Mouse (Mus musculus) MEL (cell line): Measurements from ENCODE around the gene Cspg4. TPM values are rescaled to one million over a fixed set of nuclear protein-coding genes. Genes with fewer than 3 reads are reported as not detected.

Experiments
- DNase-seq: peaks from one replicate; pipeline ENCODE4 v3.0.0; 2011; ENCODE audit warnings: low read depth, low spot score
- H3K27ac ChIP-seq: 2 replicates; pipeline ENCODE4 v1.5.1; 2012; ENCODE audit warnings: low read depth, mild to moderate bottlenecking, control low read depth, low read length, moderate library complexity; ENCODE audit not compliant: control insufficient read depth
- H3K27me3 ChIP-seq, 2 experiments: fragments of 150-350 bp in 1 of 2; sonication (generic) in 1 of 2; 2 replicates each; pipeline ENCODE4 v1.6.1; 2012; ENCODE audit warnings: low read length in 2 of 2, mild to moderate bottlenecking in 2 of 2, improper control_type of control experiment in 1 of 2, moderate library complexity in 1 of 2; ENCODE audit not compliant: insufficient read depth in 2 of 2, control insufficient read depth in 1 of 2
- H3K36me3 ChIP-seq, 2 experiments: 2 replicates each; pipeline ENCODE4 v1.6.1; 2012 to 2014; ENCODE audit warnings: low read length in 2 of 2, improper control_type of control experiment in 1 of 2, inconsistent platforms in 1 of 2, mild to moderate bottlenecking in 1 of 2; ENCODE audit not compliant: insufficient read depth in 2 of 2, control insufficient read depth in 1 of 2
- H3K4me1 ChIP-seq, 2 experiments: fragments of 150-350 bp in 1 of 2; sonication (generic) in 1 of 2; 2 replicates each; pipeline ENCODE4 v1.6.1; 2012; ENCODE audit warnings: low read length in 2 of 2, improper control_type of control experiment in 1 of 2, mild to moderate bottlenecking in 1 of 2; ENCODE audit not compliant: insufficient read depth in 2 of 2, control insufficient read depth in 1 of 2
- H3K4me3 ChIP-seq, 2 experiments: fragments of 150-350 bp in 1 of 2; sonication (generic) in 1 of 2; 2 replicates each; pipeline ENCODE4 v1.5.1; 2012; ENCODE audit warnings: low read depth in 2 of 2, low read length in 2 of 2, mild to moderate bottlenecking in 2 of 2, moderate library complexity in 2 of 2, control low read depth in 1 of 2, improper control_type of control experiment in 1 of 2; ENCODE audit not compliant: control insufficient read depth in 1 of 2, insufficient read depth in 1 of 2
- H3K79me2 ChIP-seq: 2 replicates; pipeline ENCODE4 v1.6.1; 2012; ENCODE audit warnings: mild to moderate bottlenecking, low read length, moderate library complexity; ENCODE audit not compliant: control insufficient read depth, poor library complexity, insufficient read depth
- H3K9ac ChIP-seq: 2 replicates; pipeline ENCODE4 v1.6.1; 2012; ENCODE audit warnings: low read depth, mild to moderate bottlenecking, control low read depth, low read length, moderate library complexity; ENCODE audit not compliant: control insufficient read depth, poor library complexity, severe bottlenecking
- H3K9me3 ChIP-seq: fragments of 150-350 bp; sonication (generic); replicated peaks from 2 replicates; pipeline ENCODE4 v1.6.1; 2012; ENCODE audit warnings: mild to moderate bottlenecking, low read length, improper control_type of control experiment, moderate library complexity; ENCODE audit not compliant: insufficient read depth
- BHLHE40 ChIP-seq: IDR thresholded peaks from 2 replicates; pipeline ENCODE4 v1.6.1; 2012; ENCODE audit warnings: low read depth, mild to moderate bottlenecking, inconsistent platforms, low read length, improper control_type of control experiment, borderline replicate concordance
- CHD2 ChIP-seq: IDR thresholded peaks from 2 replicates; pipeline ENCODE4 v1.6.1; 2011; ENCODE audit warnings: low read length, improper control_type of control experiment
- CTCF ChIP-seq, 3 experiments: IDR thresholded peaks in 2 of 3; conservative IDR thresholded peaks in 1 of 3; 2 replicates each; pipeline ENCODE4 v1.5.1; 2011 to 2012; ENCODE audit warnings: low read length in 3 of 3, low read depth in 2 of 3, mild to moderate bottlenecking in 2 of 3, improper control_type of control experiment in 1 of 3, inconsistent platforms in 1 of 3, mixed read lengths in 1 of 3, moderate library complexity in 1 of 3; ENCODE audit not compliant: control insufficient read depth in 1 of 3, insufficient read depth in 1 of 3, poor library complexity in 1 of 3, severe bottlenecking in 1 of 3
- E2F4 ChIP-seq: IDR thresholded peaks from 2 replicates; pipeline ENCODE4 v1.6.1; 2011; ENCODE audit warnings: low read depth, low read length, improper control_type of control experiment, borderline replicate concordance
- ELF1 ChIP-seq: IDR thresholded peaks from 2 replicates; pipeline ENCODE4 v1.6.1; 2014; ENCODE audit warnings: low read depth, mild to moderate bottlenecking, inconsistent platforms, low read length, improper control_type of control experiment, moderate library complexity
- GABPA ChIP-seq: IDR thresholded peaks from 2 replicates; pipeline ENCODE4 v1.6.1; 2012; ENCODE audit warnings: low read depth, mild to moderate bottlenecking, inconsistent platforms, low read length, improper control_type of control experiment, moderate library complexity
- HCFC1 ChIP-seq: IDR thresholded peaks from 2 replicates; pipeline ENCODE4 v1.6.1; 2012; ENCODE audit warnings: low read depth, mild to moderate bottlenecking, inconsistent platforms, low read length, improper control_type of control experiment, moderate library complexity
- JUND ChIP-seq: IDR thresholded peaks from 2 replicates; pipeline ENCODE4 v1.6.1; 2011; ENCODE audit warnings: low read depth, mild to moderate bottlenecking, improper control_type of control experiment, low read length
- KAT2A ChIP-seq: conservative IDR thresholded peaks from 2 replicates; pipeline ENCODE4 v1.6.1; 2012; ENCODE audit warnings: low read depth, low read length, improper control_type of control experiment, inconsistent platforms
- MAFK ChIP-seq: IDR thresholded peaks from 2 replicates; pipeline ENCODE4 v1.6.1; 2011; ENCODE audit warnings: low read depth, mild to moderate bottlenecking, low read length, improper control_type of control experiment, borderline replicate concordance
- MAX ChIP-seq: IDR thresholded peaks from 2 replicates; pipeline ENCODE4 v1.6.1; 2011; ENCODE audit warnings: low read length, improper control_type of control experiment
- MXI1 ChIP-seq: IDR thresholded peaks from 2 replicates; pipeline ENCODE4 v1.6.1; 2011; ENCODE audit warnings: mild to moderate bottlenecking, low read depth, low read length, improper control_type of control experiment
- MYB ChIP-seq: IDR thresholded peaks from 2 replicates; pipeline ENCODE4 v1.6.1; 2011; ENCODE audit warnings: mild to moderate bottlenecking, low read depth, low read length, improper control_type of control experiment
- MYC ChIP-seq: IDR thresholded peaks from 2 replicates; pipeline ENCODE4 v1.6.1; 2011; ENCODE audit warnings: low read depth, mild to moderate bottlenecking, low read length, improper control_type of control experiment, moderate library complexity
- NELFE ChIP-seq: IDR thresholded peaks from 2 replicates; pipeline ENCODE4 v1.6.1; 2011; ENCODE audit warnings: low read depth, low read length, improper control_type of control experiment
- SIN3A ChIP-seq: IDR thresholded peaks from 2 replicates; pipeline ENCODE4 v1.6.1; 2012; ENCODE audit warnings: low read length, improper control_type of control experiment, inconsistent platforms
- SMC3 ChIP-seq: IDR thresholded peaks from 2 replicates; pipeline ENCODE4 v1.6.1; 2011; ENCODE audit warnings: low read depth, low read length, improper control_type of control experiment
- TCF12 ChIP-seq: IDR thresholded peaks from 2 replicates; pipeline ENCODE4 v1.6.1; 2014; ENCODE audit warnings: low read depth, mild to moderate bottlenecking, inconsistent platforms, low read length, improper control_type of control experiment, moderate library complexity
- UBTF ChIP-seq: IDR thresholded peaks from 2 replicates; pipeline ENCODE4 v1.6.1; 2012; ENCODE audit warnings: low read depth, mild to moderate bottlenecking, inconsistent platforms, low read length, improper control_type of control experiment, moderate library complexity, borderline replicate concordance; ENCODE audit not compliant: insufficient read depth
- USF1 ChIP-seq: IDR thresholded peaks from 2 replicates; pipeline ENCODE4 v1.6.1; 2014; ENCODE audit warnings: low read depth, mild to moderate bottlenecking, inconsistent platforms, low read length, improper control_type of control experiment, moderate library complexity
- ZC3H11A ChIP-seq: IDR thresholded peaks from 2 replicates; pipeline ENCODE4 v1.6.1; 2012; ENCODE audit warnings: low read depth, mild to moderate bottlenecking, inconsistent platforms, low read length, improper control_type of control experiment
- ZMIZ1 ChIP-seq: IDR thresholded peaks from 2 replicates; pipeline ENCODE4 v1.6.1; 2012; ENCODE audit warnings: low read depth, mild to moderate bottlenecking, inconsistent platforms, low read length, improper control_type of control experiment, moderate library complexity
- ZNF384 ChIP-seq: IDR thresholded peaks from 2 replicates; pipeline ENCODE4 v1.6.1; 2012; ENCODE audit warnings: low read depth, mild to moderate bottlenecking, inconsistent platforms, low read length, improper control_type of control experiment
- polyA plus RNA-seq, 2 experiments: library from polyadenylated mRNA; stranded (reverse) in 1 of 2; unstranded in 1 of 2; fragments of >175 nt in 1 of 2; fragments of >200 nt in 1 of 2; gene quantifications; 2 replicates each; pipeline versions ENCODE4 v1.2.1 to v1.2.4; 2012; ENCODE audit warnings: low replicate concordance in 2 of 2, low read depth in 1 of 2; ENCODE audit not compliant: insufficient read length in 2 of 2, insufficient read depth in 1 of 2, missing spikeins in 1 of 2
- total RNA-seq: library from RNA; depleted of rRNA; stranded (reverse); fragments of 300-350 nt; gene quantifications from 2 replicates; pipeline ENCODE4 v1.2.3, GENCODE M21; 2012

The Cspg4 gene
- total and polyA plus RNA-seq, 3 experiments = 0.15 to 0.23 TPM; not detected in 1

- peaks cover 0 to 1% of the 10 kb centered on the region in 2 experiments; a peak in 3 of 4 replicates for H3K27me3 ChIP-seq
Observed at GRCm38 (mm10) chr9:56873097-56873496, 8.3 kb downstream of the Cspg4 start.

GRCm38 (mm10) chr9:56876784-56877183 lies 12.0 kb downstream of the Cspg4 start:
- no peak for DNase-seq
- Histone ChIP-seq H3K79me2 (no peaks in the 10 kb centered on the region), H3K36me3 (no peaks in the 10 kb centered on the region), H3K27ac (no peak overlapping the region), H3K9ac (no peak overlapping the region), H3K4me3 (no peak overlapping the region), H3K9me3 (no peaks in the 10 kb centered on the region), H3K27me3 (no peaks in the 10 kb centered on the region; a peak in 3 of 4 replicates), H3K4me1 (no peaks in the 10 kb centered on the region)
- TF ChIP-seq SIN3A (no peak), CHD2 (no peak), TCF12 (no peak), MYC (no peak)

More at GRCm38 (mm10) chr9:56873097-56873496, 8.3 kb downstream of the Cspg4 start:
- Histone ChIP-seq H3K36me3 (no peaks in the 10 kb centered on the region), H3K4me1 (peaks cover 0 to 5% of the 10 kb centered on the region in 2 experiments; a peak in 1 of 4 replicates), H3K9me3 (no peaks in the 10 kb centered on the region), H3K79me2 (no peaks in the 10 kb centered on the region), H3K27ac (no peak overlapping the region), H3K4me3 (no peak overlapping the region), H3K9ac (no peak overlapping the region)
- TF ChIP-seq JUND = no peak
- TF ChIP-seq ZC3H11A = no peak
- no peak for TF ChIP-seq MYB
- TF ChIP-seq MAX = no peak
- no peak for TF ChIP-seq GABPA
- TF ChIP-seq CHD2 = no peak
- no peak for TF ChIP-seq E2F4
- no peak for TF ChIP-seq ELF1
- TF ChIP-seq MYC = no peak
- TF ChIP-seq BHLHE40 = no peak
- no peak for TF ChIP-seq SMC3
- TF ChIP-seq CTCF (IDR thresholded peaks at IDR 0.05 in 2 of 3, conservative IDR thresholded peaks at IDR 0.05 in 1 of 3; ENCODE audit: control insufficient read depth in 1 of 3, insufficient read depth in 1 of 3, low read depth in 2 of 3, low read length in 3 of 3, poor library complexity in 1 of 3, severe bottlenecking in 1 of 3) = no peak
- no peak for TF ChIP-seq TCF12
- no peak for TF ChIP-seq NELFE
- no peak for TF ChIP-seq HCFC1
- no peak for DNase-seq

GRCm38 (mm10) chr9:56877284-56877683 lies 12.5 kb downstream of the Cspg4 start:
- Histone ChIP-seq H3K4me1 (no peaks in the 10 kb centered on the region), H3K9me3 (no peaks in the 10 kb centered on the region), H3K4me3 (no peak overlapping the region), H3K27me3 (no peaks in the 10 kb centered on the region; a peak in 3 of 4 replicates), H3K27ac (no peak overlapping the region), H3K79me2 (no peaks in the 10 kb centered on the region), H3K9ac (no peak overlapping the region), H3K36me3 (no peaks in the 10 kb centered on the region)
- DNase-seq = no peak
- TF ChIP-seq MAFK (no peak), MXI1 (no peak), NELFE (no peak), MYC (no peak), ZC3H11A (no peak), KAT2A (no peak), TCF12 (no peak), ZNF384 (no peak), USF1 (no peak), CTCF (IDR thresholded peaks at IDR 0.05 in 2 of 3, conservative IDR thresholded peaks at IDR 0.05 in 1 of 3; ENCODE audit: control insufficient read depth in 1 of 3, insufficient read depth in 1 of 3, low read depth in 2 of 3, low read length in 3 of 3, poor library complexity in 1 of 3, severe bottlenecking in 1 of 3) (no peak), ZMIZ1 (no peak), HCFC1 (no peak), UBTF (no peak)
